Mouse (Mus musculus): Measurements from ENCODE around the gene Agk. TPM values are rescaled to one million over a fixed set of nuclear protein-coding genes. Genes with fewer than 3 reads are reported as not detected.

Agk gene
- polyA plus RNA-seq (2014; fragmentation: Illumina TruSeq; extraction: RNeasy Lipid Tissue Mini Kit (QIAGEN cat#74804); ENCODE audit: low read depth, low replicate concordance): 13.1 TPM

DNA sequence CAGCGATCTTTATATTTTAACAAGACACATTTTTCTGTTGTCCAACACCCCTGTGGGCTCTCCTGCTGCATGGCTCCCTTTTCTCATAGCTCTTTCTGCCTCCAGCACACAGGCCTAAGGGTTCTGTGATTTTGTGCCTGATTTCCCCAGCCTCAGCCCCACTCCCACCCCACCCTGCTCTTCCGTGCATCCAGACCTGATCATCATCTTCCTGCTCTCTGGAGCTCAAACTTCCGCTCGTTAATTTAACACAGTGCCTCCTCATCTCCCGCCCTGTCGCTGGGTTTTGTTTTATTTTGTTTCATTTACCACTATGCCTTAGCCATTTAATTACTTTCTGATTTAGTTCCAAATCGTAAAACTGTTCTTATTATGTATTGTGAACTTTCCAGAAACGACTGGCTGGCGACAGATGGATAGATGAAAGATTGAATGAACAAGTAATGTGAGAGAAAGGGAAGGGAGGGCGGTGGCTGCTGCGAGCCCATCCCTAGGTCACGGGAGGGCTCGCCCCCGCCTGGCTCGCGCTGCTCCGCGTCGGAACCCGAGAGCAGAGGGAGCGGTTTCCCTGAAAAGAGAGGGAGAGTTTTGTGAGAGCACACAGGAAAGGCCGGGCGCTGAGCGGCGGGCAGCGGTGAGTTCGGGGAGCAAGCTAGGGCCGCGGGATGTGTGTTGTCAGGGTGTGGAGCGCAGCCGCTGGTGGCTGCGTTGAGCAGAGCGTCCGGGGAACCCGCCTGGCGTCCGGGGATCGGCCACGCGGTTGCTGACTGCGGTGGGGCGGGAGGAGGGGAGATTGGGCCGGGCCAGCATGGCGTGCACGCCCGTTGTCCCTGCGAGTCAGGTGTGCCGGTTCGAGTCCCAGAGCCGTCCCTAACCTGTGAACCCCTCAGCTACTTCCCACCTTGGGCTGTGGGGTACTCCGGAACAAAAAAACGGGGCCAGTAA lies at the start of gene Agk:
TSS of gene Agk (plus strand) at position 276 of the 945 bp plus-strand sequence.

DNA sequence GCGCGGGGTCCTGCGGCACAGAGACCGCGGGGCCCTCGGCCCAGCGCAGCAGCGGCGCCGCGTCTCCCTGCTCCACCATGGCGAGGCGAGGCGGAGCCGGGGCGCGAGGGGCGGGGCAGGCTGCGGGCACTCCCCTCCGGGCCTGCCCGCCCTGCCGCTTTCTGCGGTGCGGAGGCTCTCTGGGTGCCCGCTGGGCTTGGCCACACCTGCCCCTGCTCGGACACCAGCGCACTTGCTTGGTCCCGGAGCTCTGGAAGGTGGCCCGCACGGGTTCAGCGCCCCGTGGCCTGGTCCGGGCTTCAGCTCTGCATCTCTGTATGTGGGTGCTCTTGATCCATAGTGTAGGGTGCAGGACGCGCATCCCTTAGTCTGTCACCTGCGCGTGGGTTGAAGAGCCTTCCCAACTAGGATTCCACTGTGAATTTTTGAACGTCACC lies 111.1 kb downstream of the Agk start, which contains the start of gene E330009J07Rik:
TSS of gene E330009J07Rik (minus strand) at position 89 of the 437 bp plus-strand sequence.

GRCm38 (mm10) chr6:40438936-40439335 lies 114.0 kb downstream of the Agk start, which contains the start of gene Wee2:
Gene Wee2, plus strand, starts transcription at chr6:40439088.

Other genes with a start within 250 kb of the Agk start
- gene E330009J07Rik, start 111.0 kb downstream of the Agk start, polyA plus RNA-seq (2014; fragmentation: Illumina TruSeq; extraction: RNeasy Lipid Tissue Mini Kit (QIAGEN cat#74804); ENCODE audit: low read depth, low replicate concordance): 3.4 TPM
- 0.07 TPM for gene Wee2, start 113.9 kb downstream of the Agk start, polyA plus RNA-seq (2014; fragmentation: Illumina TruSeq; extraction: RNeasy Lipid Tissue Mini Kit (QIAGEN cat#74804); ENCODE audit: low read depth, low replicate concordance)
- 33.7 TPM for gene Ssbp1, start 146.2 kb downstream of the Agk start, polyA plus RNA-seq (2014; fragmentation: Illumina TruSeq; extraction: RNeasy Lipid Tissue Mini Kit (QIAGEN cat#74804); ENCODE audit: low read depth, low replicate concordance)
- not detected for gene Tas2r137, start 166.1 kb downstream of the Agk start, polyA plus RNA-seq (2014; fragmentation: Illumina TruSeq; extraction: RNeasy Lipid Tissue Mini Kit (QIAGEN cat#74804); ENCODE audit: low read depth, low replicate concordance)
- gene Tas2r108, start 168.4 kb downstream of the Agk start, polyA plus RNA-seq (2014; fragmentation: Illumina TruSeq; extraction: RNeasy Lipid Tissue Mini Kit (QIAGEN cat#74804); ENCODE audit: low read depth, low replicate concordance): not detected
- 461 TPM for gene Prss37, start 194.3 kb downstream of the Agk start, polyA plus RNA-seq (2014; fragmentation: Illumina TruSeq; extraction: RNeasy Lipid Tissue Mini Kit (QIAGEN cat#74804); ENCODE audit: low read depth, low replicate concordance)
- not detected for gene Olfr461, start 229.9 kb downstream of the Agk start, polyA plus RNA-seq (2014; fragmentation: Illumina TruSeq; extraction: RNeasy Lipid Tissue Mini Kit (QIAGEN cat#74804); ENCODE audit: low read depth, low replicate concordance)
- gene Olfr460, start 244.3 kb downstream of the Agk start, polyA plus RNA-seq (2014; fragmentation: Illumina TruSeq; extraction: RNeasy Lipid Tissue Mini Kit (QIAGEN cat#74804); ENCODE audit: low read depth, low replicate concordance): not detected